Mouse (Mus musculus): Measurements from ENCODE around the gene Pole. TPM values are rescaled to one million over a fixed set of nuclear protein-coding genes. Genes with fewer than 3 reads are reported as not detected.

Gene Pole
- 2.2 TPM for polyA plus RNA-seq (2014; fragmentation: Illumina TruSeq; extraction: RNeasy Lipid Tissue Mini Kit (QIAGEN cat#74804); ENCODE audit: low read depth, low replicate concordance)

GRCm38 (mm10) chr5:110285770-110286445, at the start of gene Pole, which contains the start of gene Pxmp2:
Gene Pole (plus strand): TSS chr5:110286306.
Gene Pxmp2 (minus strand): TSS chr5:110286186.

GRCm38 (mm10) chr5:110269141-110270101, 16.7 kb upstream of the Pole start, which contains the start of gene Pgam5:
Gene Pgam5 (minus strand): TSS chr5:110269913.

GRCm38 (mm10) chr5:110342648-110343284, 56.7 kb downstream of the Pole start, which contains the start of gene P2rx2:
Gene P2rx2 (minus strand): TSS chr5:110343212.

GRCm38 (mm10) chr5:110344524-110344923, 58.4 kb downstream of the Pole start, which contains the start of gene Lrcol1:
Gene Lrcol1 (plus strand): TSS chr5:110344730.

Other genes starting within 250 kb of the Pole start
- 1.6 TPM for gene Gm17655, start 213.8 kb upstream of the Pole start, polyA plus RNA-seq (2014; fragmentation: Illumina TruSeq; extraction: RNeasy Lipid Tissue Mini Kit (QIAGEN cat#74804); ENCODE audit: low read depth, low replicate concordance)
- gene Gm35315, start 191.9 kb upstream of the Pole start, polyA plus RNA-seq (2014; fragmentation: Illumina TruSeq; extraction: RNeasy Lipid Tissue Mini Kit (QIAGEN cat#74804); ENCODE audit: low read depth, low replicate concordance): not detected
- not detected for gene Plcxd1, start 186.3 kb upstream of the Pole start, polyA plus RNA-seq (2014; fragmentation: Illumina TruSeq; extraction: RNeasy Lipid Tissue Mini Kit (QIAGEN cat#74804); ENCODE audit: low read depth, low replicate concordance)
- 13.6 TPM for gene Gtpbp6, start 178.1 kb upstream of the Pole start, polyA plus RNA-seq (2014; fragmentation: Illumina TruSeq; extraction: RNeasy Lipid Tissue Mini Kit (QIAGEN cat#74804); ENCODE audit: low read depth, low replicate concordance)
- gene Zfp605, start 176.2 kb upstream of the Pole start, polyA plus RNA-seq (2014; fragmentation: Illumina TruSeq; extraction: RNeasy Lipid Tissue Mini Kit (QIAGEN cat#74804); ENCODE audit: low read depth, low replicate concordance): 3.2 TPM
- 16.6 TPM for gene Chfr, start 150.5 kb upstream of the Pole start, polyA plus RNA-seq (2014; fragmentation: Illumina TruSeq; extraction: RNeasy Lipid Tissue Mini Kit (QIAGEN cat#74804); ENCODE audit: low read depth, low replicate concordance)
- gene Golga3, start 109.6 kb upstream of the Pole start, polyA plus RNA-seq (2014; fragmentation: Illumina TruSeq; extraction: RNeasy Lipid Tissue Mini Kit (QIAGEN cat#74804); ENCODE audit: low read depth, low replicate concordance): 30.0 TPM
- gene Ankle2, start 55.3 kb upstream of the Pole start, polyA plus RNA-seq (2014; fragmentation: Illumina TruSeq; extraction: RNeasy Lipid Tissue Mini Kit (QIAGEN cat#74804); ENCODE audit: low read depth, low replicate concordance): 18.6 TPM
- 37.2 TPM for gene Pgam5, start 16.4 kb upstream of the Pole start, polyA plus RNA-seq (2014; fragmentation: Illumina TruSeq; extraction: RNeasy Lipid Tissue Mini Kit (QIAGEN cat#74804); ENCODE audit: low read depth, low replicate concordance)
- 140 TPM for gene Pxmp2, start 120 bp upstream of the Pole start, polyA plus RNA-seq (2014; fragmentation: Illumina TruSeq; extraction: RNeasy Lipid Tissue Mini Kit (QIAGEN cat#74804); ENCODE audit: low read depth, low replicate concordance)
- gene P2rx2, start 56.9 kb downstream of the Pole start, polyA plus RNA-seq (2014; fragmentation: Illumina TruSeq; extraction: RNeasy Lipid Tissue Mini Kit (QIAGEN cat#74804); ENCODE audit: low read depth, low replicate concordance): not detected
- gene Lrcol1, start 58.4 kb downstream of the Pole start, polyA plus RNA-seq (2014; fragmentation: Illumina TruSeq; extraction: RNeasy Lipid Tissue Mini Kit (QIAGEN cat#74804); ENCODE audit: low read depth, low replicate concordance): not detected
- gene Fbrsl1, start 162.2 kb downstream of the Pole start, polyA plus RNA-seq (2014; fragmentation: Illumina TruSeq; extraction: RNeasy Lipid Tissue Mini Kit (QIAGEN cat#74804); ENCODE audit: low read depth, low replicate concordance): 39.7 TPM